Mouse (Mus musculus) forebrain, embryonic 12.5 days (tissue): ENCODE data around the gene Slc22a12. TPM values are rescaled to one million over a fixed set of nuclear protein-coding genes. Genes with fewer than 3 reads are reported as not detected.

Experiments
- ATAC-seq: fragments of 200-750 bp; cut with Nextera tagmentation; 2 replicates; pipeline ENCODE4 v1.8.0; 2017; ENCODE audit warnings: moderate TSS enrichment; ENCODE audit not compliant: low FRiP score
- H3K27ac ChIP-seq: fragments of 300-500 bp; sonication (generic); 2 replicates; pipeline ENCODE4 v1.5.1; 2016; ENCODE audit warnings: mild to moderate bottlenecking
- H3K27me3 ChIP-seq: fragments of 300-500 bp; sonication (generic); 2 replicates; pipeline ENCODE4 v1.6.1; 2016; ENCODE audit warnings: mild to moderate bottlenecking
- H3K36me3 ChIP-seq: fragments of 300-500 bp; sonication (generic); replicated peaks from 2 replicates; pipeline ENCODE4 v1.6.1; 2016; ENCODE audit warnings: mild to moderate bottlenecking
- H3K4me1 ChIP-seq: fragments of 300-500 bp; sonication (generic); 2 replicates; pipeline ENCODE4 v1.6.1; 2016
- H3K4me2 ChIP-seq: fragments of 300-500 bp; sonication (generic); 2 replicates; pipeline ENCODE4 v1.6.1; 2016; ENCODE audit warnings: mild to moderate bottlenecking, moderate library complexity
- H3K4me3 ChIP-seq: fragments of 300-500 bp; sonication (generic); replicated peaks from 2 replicates; pipeline ENCODE4 v1.5.1; 2016; ENCODE audit warnings: mild to moderate bottlenecking
- H3K9ac ChIP-seq: fragments of 300-500 bp; sonication (generic); 2 replicates; pipeline ENCODE4 v1.6.1; 2016; ENCODE audit warnings: mild to moderate bottlenecking
- H3K9me3 ChIP-seq: fragments of 300-500 bp; sonication (generic); 2 replicates; pipeline ENCODE4 v1.6.1; 2016
- WGBS: fragments of 180-500 bp; shearing (Covaris S2); methylation state at CpG from one replicate; pipeline ENCODE4 v1.1.7; 2016; 5-methylcytosine and 5-hydroxymethylcytosine counted together
- microRNA-seq: library from miRNA; unstranded; fragments of <30 nt; microRNA quantifications from one replicate; pipeline ENCODE4, GENCODE M21; 2017
- polyA plus RNA-seq: library from polyadenylated mRNA; unstranded; fragments of >200 nt; fragmentation: Nextera tagmentation; extraction: Ambion mirVana; gene quantifications from 2 replicates; pipeline ENCODE4 v1.2.1, GENCODE M21; 2016

The Slc22a12 gene
- polyA plus RNA-seq, 1 experiment from 2014 or later, result not detected

GRCm38 (mm10) chr19:6497150-6497801 lies 45.6 kb downstream of the Slc22a12 start:
- H3K27ac ChIP-seq, result peak overlapping the region; percentile 88
- peaks cover 55% of the 10 kb centered on the region for H3K27me3 ChIP-seq
- WGBS, result 8% methylated on average over 5 of the region's 39 CpGs
- no peaks in the 10 kb centered on the region for H3K36me3 ChIP-seq
- no peaks in the 10 kb centered on the region for H3K9me3 ChIP-seq
- peak overlapping the region; percentile 83 for H3K4me3 ChIP-seq
- peak overlapping the region; percentile 97 for H3K4me2 ChIP-seq
- peaks cover 73% of the 10 kb centered on the region for H3K4me1 ChIP-seq
- peak; percentile 67 for ATAC-seq
- peak overlapping the region; percentile 93 for H3K9ac ChIP-seq

GRCm38 (mm10) chr19:6496462-6497149 lies 46.2 kb downstream of the Slc22a12 start:
- Histone ChIP-seq H3K4me1 (peaks cover 67% of the 10 kb centered on the region), H3K27me3 (peaks cover 56% of the 10 kb centered on the region)

GRCm38 (mm10) chr19:6495714-6496113 lies 47.1 kb downstream of the Slc22a12 start:
- no peak for ATAC-seq
- Histone ChIP-seq H3K27me3 (peaks cover 60% of the 10 kb centered on the region), H3K9ac (no peak overlapping the region)

More at GRCm38 (mm10) chr19:6496462-6497149, 46.2 kb downstream of the Slc22a12 start:
- no peaks in the 10 kb centered on the region for H3K9me3 ChIP-seq
- peak overlapping the region; percentile 97 for H3K4me2 ChIP-seq
- no peaks in the 10 kb centered on the region for H3K36me3 ChIP-seq
- WGBS, result 11% methylated on average over 6 of the region's 6 CpGs
- H3K9ac ChIP-seq, result peak overlapping the region; percentile 93
- peak; percentile 17; the same call in 1 of the 2 replicates for ATAC-seq
- peak overlapping the region; percentile 83 for H3K4me3 ChIP-seq
- peak overlapping the region; percentile 88 for H3K27ac ChIP-seq

GRCm38 (mm10) chr19:6494504-6495170 lies 48.2 kb downstream of the Slc22a12 start:
- Histone ChIP-seq H3K4me2 (no peak overlapping the region), H3K27ac (no peak overlapping the region), H3K9me3 (no peaks in the 10 kb centered on the region), H3K36me3 (no peaks in the 10 kb centered on the region), H3K27me3 (peaks cover 55% of the 10 kb centered on the region), H3K4me1 (peaks cover 47% of the 10 kb centered on the region), H3K9ac (no peak overlapping the region), H3K4me3 (no peak overlapping the region)
- ATAC-seq, result no peak
- 67% methylated on average over 18 of the region's 18 CpGs for WGBS

More at GRCm38 (mm10) chr19:6495714-6496113, 47.1 kb downstream of the Slc22a12 start:
- H3K9me3 ChIP-seq, result no peaks in the 10 kb centered on the region
- no peak overlapping the region for H3K27ac ChIP-seq
- no peak overlapping the region for H3K4me2 ChIP-seq
- H3K4me3 ChIP-seq, result no peak overlapping the region
- H3K36me3 ChIP-seq, result no peaks in the 10 kb centered on the region
- peaks cover 58% of the 10 kb centered on the region for H3K4me1 ChIP-seq
- 40% methylated on average over 8 of the region's 8 CpGs for WGBS

- Histone ChIP-seq H3K27ac (no peak overlapping the region), H3K4me1 (peaks cover 45% of the 10 kb centered on the region), H3K9ac (no peak overlapping the region), H3K9me3 (no peaks in the 10 kb centered on the region), H3K36me3 (no peaks in the 10 kb centered on the region), H3K27me3 (peaks cover 49% of the 10 kb centered on the region), H3K4me2 (no peak overlapping the region), H3K4me3 (no peak overlapping the region)
- 71% methylated on average over 4 of the region's 7 CpGs for WGBS
- ATAC-seq, result no peak
Observed at GRCm38 (mm10) chr19:6494032-6494431, 48.8 kb downstream of the Slc22a12 start.

- Histone ChIP-seq H3K36me3 (no peaks in the 10 kb centered on the region), H3K9me3 (no peaks in the 10 kb centered on the region), H3K27ac (no peak overlapping the region), H3K27me3 (peaks cover 42% of the 10 kb centered on the region; the same call in 1 of the 2 replicates), H3K4me2 (no peak overlapping the region), H3K4me1 (peaks cover 38% of the 10 kb centered on the region), H3K9ac (no peak overlapping the region), H3K4me3 (no peak overlapping the region)
- no peak for ATAC-seq
- WGBS, result 91% methylated on average over 7 of the region's 7 CpGs
Observed at GRCm38 (mm10) chr19:6493219-6493618, 49.6 kb downstream of the Slc22a12 start.

- 21% methylated on average over 12 of the region's 12 CpGs for WGBS
- ATAC-seq, result no peak
- Histone ChIP-seq H3K9ac (peak overlapping the region; percentile 17), H3K36me3 (no peaks in the 10 kb centered on the region), H3K9me3 (no peaks in the 10 kb centered on the region), H3K27ac (0 out of 2 replicates have a peak overlapping the region, but pooled peaks have one; percentile 31), H3K4me1 (peaks cover 34% of the 10 kb centered on the region), H3K27me3 (peaks cover 46% of the 10 kb centered on the region; the same call in 1 of the 2 replicates), H3K4me3 (no peak overlapping the region), H3K4me2 (no peak overlapping the region; the same call in 1 of the 2 replicates)
Observed at GRCm38 (mm10) chr19:6492124-6492523, 50.7 kb downstream of the Slc22a12 start.

- H3K4me1 ChIP-seq, result peaks cover 28% of the 10 kb centered on the region
- peaks cover 48% of the 10 kb centered on the region; the same call in 1 of the 2 replicates for H3K27me3 ChIP-seq
- ATAC-seq, result no peak
- 88% methylated on average over 8 of the region's 8 CpGs for WGBS
- no peaks in the 10 kb centered on the region for H3K9me3 ChIP-seq
- H3K4me3 ChIP-seq, result no peak overlapping the region
- no peak overlapping the region for H3K4me2 ChIP-seq
- H3K27ac ChIP-seq, result no peak overlapping the region
- H3K36me3 ChIP-seq, result no peaks in the 10 kb centered on the region
- no peak overlapping the region for H3K9ac ChIP-seq
Observed at GRCm38 (mm10) chr19:6491538-6491937, 51.3 kb downstream of the Slc22a12 start.

- H3K4me1 ChIP-seq, result peaks cover 15% of the 10 kb centered on the region
- no peaks in the 10 kb centered on the region for H3K36me3 ChIP-seq
- no peaks in the 10 kb centered on the region for H3K9me3 ChIP-seq
- H3K4me3 ChIP-seq, result no peak overlapping the region
- H3K9ac ChIP-seq, result no peak overlapping the region
- ATAC-seq, result peak; percentile 66
- under 1% methylated on average over 4 of the region's 4 CpGs for WGBS
- no peak overlapping the region for H3K27ac ChIP-seq
- peaks cover 32% of the 10 kb centered on the region; the same call in 1 of the 2 replicates for H3K27me3 ChIP-seq
- H3K4me2 ChIP-seq, result no peak overlapping the region
Observed at GRCm38 (mm10) chr19:6489030-6489429, 53.8 kb downstream of the Slc22a12 start.

Small RNA genes lying within 50 kb of the gene (microRNA-seq; reads per million reads assigned to microRNA genes)
- gene Gm26460, result not detected

Other genes starting within 250 kb of the Slc22a12 start
- gene Cdc42bpg, start 236.6 kb downstream of the Slc22a12 start, polyA plus RNA-seq, result 0.36 and 0.38 TPM in 2 replicates
- gene Men1, start 208.1 kb downstream of the Slc22a12 start, polyA plus RNA-seq, result 97.1 and 107 TPM in 2 replicates
- gene Map4k2, start 201.9 kb downstream of the Slc22a12 start, polyA plus RNA-seq, result 14.4 and 15.1 TPM in 2 replicates
- gene Sf1, start 179.3 kb downstream of the Slc22a12 start, polyA plus RNA-seq, result 204 and 221 TPM in 2 replicates
- 0.78 and 1.5 TPM in 2 replicates for gene Pygm, start 158.6 kb downstream of the Slc22a12 start, polyA plus RNA-seq
- 13.1 and 15.1 TPM in 2 replicates for gene Rasgrp2, start 143.7 kb downstream of the Slc22a12 start, polyA plus RNA-seq
- gene Nrxn2, start 124.3 kb downstream of the Slc22a12 start, polyA plus RNA-seq, result 17.1 and 17.6 TPM in 2 replicates